Mouse (Mus musculus): ENCODE measurements around the gene Map2k5.

Gene Map2k5

DNA sequence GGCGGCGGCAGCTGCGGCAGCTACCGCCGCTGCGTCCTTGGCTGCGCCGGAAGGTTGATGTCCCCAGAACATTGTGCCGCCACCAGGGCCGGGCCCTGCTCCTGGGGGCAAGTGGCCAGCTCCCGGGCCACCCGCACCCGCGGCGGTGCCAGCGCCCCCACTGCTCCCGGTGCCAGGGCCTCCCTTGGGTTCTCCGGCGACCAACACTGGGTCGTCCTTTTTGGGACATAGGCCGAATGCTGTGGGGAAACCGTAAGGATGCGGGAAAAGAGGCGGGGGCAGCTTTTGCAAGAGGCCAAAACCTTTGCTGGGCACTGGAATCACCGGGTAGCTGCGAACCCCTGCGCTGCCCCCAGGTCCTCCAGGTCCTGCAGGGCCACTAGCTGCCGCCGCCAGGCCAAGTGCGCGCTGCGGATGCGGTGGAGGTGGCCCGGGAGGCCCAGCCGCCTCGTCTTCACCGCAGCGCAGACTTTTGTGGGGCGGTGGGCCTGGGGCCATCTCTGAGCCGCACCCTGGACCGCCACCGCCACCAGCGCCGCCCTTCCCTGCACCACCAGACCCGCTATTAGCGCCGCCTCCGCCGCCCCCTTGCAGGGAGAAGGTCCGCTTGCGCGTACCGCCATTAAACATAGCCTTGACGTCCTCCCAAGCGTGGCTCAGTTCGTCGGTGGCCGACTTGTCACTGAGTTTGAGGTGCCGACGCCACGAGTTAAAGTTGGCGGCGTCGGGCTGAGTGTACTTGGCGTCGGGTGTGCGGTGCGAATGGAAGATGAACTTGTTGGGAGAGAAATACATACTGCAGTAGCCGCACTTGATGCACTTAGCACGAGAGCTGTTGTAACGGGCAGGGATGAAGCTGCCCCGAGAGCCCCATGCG, 232.2 kb downstream of the Map2k5 start:
- no peak for DNase-seq (ENCODE audit: low spot score)

DNA sequence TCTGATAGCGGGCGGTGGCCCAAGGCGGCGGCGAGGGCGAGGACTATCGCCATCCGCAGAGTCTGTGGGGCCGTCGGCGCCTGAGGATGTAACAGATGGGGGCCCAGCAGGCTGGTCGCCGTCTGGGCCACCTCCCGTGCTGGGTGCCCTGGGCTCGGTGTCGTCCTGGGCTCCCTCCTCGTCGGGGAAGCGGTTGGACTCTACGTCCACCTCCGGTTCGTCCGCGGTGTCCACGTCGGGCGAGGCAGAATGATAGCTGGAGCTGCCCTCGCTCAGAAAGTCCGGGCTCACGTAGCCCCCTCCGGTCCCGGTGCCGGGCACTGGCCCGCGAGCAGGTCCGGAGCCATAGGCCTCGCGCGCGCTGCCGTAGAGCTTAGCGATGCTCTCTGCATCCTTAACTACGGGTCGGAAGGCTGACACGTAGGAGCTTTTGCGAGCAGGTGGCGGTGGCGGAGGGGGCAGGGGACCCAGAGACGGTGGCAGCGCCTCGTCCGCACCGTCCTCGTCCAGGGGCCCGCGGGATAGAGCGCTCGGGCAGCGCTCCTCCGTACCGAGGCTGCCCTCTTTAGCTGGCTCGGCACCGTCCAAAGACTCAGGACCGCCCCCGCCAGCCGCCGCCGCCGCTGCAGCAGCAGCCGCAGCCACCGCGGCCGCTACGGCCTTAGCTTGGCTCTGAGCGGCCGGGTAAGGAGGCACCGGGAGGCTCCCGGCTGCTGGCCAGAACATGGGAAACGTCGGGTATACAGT, 233.0 kb downstream of the Map2k5 start:
- no peak for DNase-seq (ENCODE audit: low spot score)

- no peak for DNase-seq (ENCODE audit: low spot score)
Observed at GRCm38 (mm10) chr9:63143641-63144501, 233.8 kb downstream of the Map2k5 start.

GRCm38 (mm10) chr9:63143227-63143626, 234.5 kb downstream of the Map2k5 start:
- no peak for DNase-seq (ENCODE audit: low spot score)

- DNase-seq (ENCODE audit: low spot score), result no peak
Observed at GRCm38 (mm10) chr9:63142335-63143036, 235.2 kb downstream of the Map2k5 start.

GRCm38 (mm10) chr9:63141641-63142334, 235.9 kb downstream of the Map2k5 start:
- no peak for DNase-seq (ENCODE audit: low spot score)

GRCm38 (mm10) chr9:63140211-63140610, 237.5 kb downstream of the Map2k5 start:
- no peak for DNase-seq (ENCODE audit: low spot score)

DNA sequence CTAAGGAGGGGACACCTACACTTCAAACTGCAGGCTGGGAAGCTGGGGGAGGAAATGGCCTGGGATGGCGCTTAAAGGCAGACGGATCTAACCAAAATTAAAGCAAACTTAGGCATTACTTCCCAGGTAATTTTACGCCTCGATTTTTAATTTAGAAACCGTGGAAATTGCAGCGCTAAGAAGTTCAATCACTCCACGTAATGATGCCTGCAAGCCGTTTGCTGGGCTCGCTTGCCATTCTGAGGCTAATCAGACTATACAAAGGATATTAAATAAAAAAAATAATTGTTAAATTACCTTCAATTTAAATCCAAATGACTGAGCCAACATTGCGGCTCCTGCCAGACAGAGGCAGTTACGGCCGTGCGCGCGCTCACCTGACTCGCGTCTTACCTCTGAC, 238.0 kb downstream of the Map2k5 start:
- no peak for DNase-seq (ENCODE audit: low spot score)

GRCm38 (mm10) chr9:63138481-63138967, 239.2 kb downstream of the Map2k5 start:
- DNase-seq (ENCODE audit: low spot score), result no peak

DNA sequence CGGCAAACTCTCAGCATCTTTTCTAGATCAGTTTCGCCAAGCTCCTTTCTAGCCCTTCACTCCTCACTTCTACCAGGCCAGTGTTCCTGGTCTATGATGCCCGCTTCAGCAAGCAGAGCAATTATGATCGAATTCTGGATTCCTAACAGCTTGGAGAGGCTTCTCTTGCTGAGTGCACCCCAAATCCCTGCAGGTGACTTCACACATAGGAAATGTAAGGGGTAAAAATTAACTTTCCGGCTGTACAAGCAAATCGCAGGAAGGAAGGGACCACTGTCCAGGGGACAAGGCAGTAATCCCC, 240.1 kb downstream of the Map2k5 start:
- DNase-seq (ENCODE audit: low spot score), result no peak

DNA sequence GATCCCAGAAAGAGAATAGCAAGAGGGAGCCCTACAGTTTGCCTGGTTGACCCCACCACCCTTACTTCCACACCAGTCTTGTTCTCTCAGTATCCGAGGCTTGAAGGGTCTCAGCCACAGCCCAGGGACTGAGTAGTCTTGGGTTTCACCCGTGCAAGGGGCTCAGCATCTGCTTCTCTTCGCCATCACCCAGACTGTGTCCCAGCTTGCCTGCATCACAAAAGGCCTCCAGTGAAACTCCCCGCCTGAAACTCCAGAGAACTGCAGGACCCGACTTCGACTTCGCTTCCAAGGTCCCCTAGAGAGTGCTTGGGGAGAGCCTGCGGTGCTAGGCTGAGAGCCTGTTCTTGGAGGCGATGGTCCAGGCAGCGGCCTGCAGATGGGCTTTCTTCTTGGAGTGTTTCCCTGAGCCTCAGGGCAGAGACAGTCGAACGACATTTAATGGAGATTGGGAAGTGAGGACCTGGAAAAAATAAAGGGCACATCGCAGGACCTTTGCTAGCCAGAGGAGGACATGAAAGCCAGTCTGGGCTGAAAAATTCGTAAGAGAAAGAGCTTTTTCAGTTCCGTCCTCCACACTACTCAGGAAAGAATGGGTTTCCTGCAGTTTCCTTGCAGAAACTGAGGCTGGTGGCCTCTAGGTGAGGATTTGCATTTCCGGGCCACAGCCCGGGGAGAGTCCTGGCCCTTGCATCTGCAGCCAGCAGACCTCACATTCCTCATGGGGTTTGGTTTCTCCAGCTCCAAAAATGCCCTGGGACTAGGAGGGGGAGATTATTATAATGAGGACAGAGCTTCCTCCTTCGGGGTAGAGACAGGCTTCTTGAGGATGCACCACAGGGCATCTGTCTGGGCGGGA, 240.7 kb downstream of the Map2k5 start:
- no peak for DNase-seq (ENCODE audit: low spot score)

DNA sequence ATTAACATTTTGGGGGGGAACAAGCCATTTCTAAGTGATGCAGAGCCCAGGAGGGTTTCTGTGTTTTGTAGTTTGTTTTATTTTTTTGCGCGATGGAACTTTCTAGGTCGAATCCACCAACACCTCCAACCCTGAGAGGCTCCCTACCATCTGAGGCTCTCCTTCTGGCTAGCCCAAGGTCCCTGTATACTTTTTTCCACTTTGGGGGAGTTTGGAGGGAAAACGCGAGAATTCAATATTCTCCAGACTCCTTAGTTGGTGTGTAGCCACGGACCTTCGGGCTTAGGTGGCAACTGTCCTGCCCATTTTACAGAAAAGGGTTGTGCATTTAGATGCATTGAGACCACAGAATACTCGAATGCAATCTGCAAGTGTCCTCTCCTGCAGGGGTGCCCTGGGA, 241.5 kb downstream of the Map2k5 start:
- DNase-seq (ENCODE audit: low spot score), result no peak

GRCm38 (mm10) chr9:63135801-63136200, 241.9 kb downstream of the Map2k5 start:
- DNase-seq (ENCODE audit: low spot score), result no peak

- no peak for DNase-seq (ENCODE audit: low spot score)
Observed at GRCm38 (mm10) chr9:63135356-63135755, 242.3 kb downstream of the Map2k5 start.

- DNase-seq (ENCODE audit: low spot score), result no peak
Observed at GRCm38 (mm10) chr9:63133659-63134058, 244.0 kb downstream of the Map2k5 start.

DNA sequence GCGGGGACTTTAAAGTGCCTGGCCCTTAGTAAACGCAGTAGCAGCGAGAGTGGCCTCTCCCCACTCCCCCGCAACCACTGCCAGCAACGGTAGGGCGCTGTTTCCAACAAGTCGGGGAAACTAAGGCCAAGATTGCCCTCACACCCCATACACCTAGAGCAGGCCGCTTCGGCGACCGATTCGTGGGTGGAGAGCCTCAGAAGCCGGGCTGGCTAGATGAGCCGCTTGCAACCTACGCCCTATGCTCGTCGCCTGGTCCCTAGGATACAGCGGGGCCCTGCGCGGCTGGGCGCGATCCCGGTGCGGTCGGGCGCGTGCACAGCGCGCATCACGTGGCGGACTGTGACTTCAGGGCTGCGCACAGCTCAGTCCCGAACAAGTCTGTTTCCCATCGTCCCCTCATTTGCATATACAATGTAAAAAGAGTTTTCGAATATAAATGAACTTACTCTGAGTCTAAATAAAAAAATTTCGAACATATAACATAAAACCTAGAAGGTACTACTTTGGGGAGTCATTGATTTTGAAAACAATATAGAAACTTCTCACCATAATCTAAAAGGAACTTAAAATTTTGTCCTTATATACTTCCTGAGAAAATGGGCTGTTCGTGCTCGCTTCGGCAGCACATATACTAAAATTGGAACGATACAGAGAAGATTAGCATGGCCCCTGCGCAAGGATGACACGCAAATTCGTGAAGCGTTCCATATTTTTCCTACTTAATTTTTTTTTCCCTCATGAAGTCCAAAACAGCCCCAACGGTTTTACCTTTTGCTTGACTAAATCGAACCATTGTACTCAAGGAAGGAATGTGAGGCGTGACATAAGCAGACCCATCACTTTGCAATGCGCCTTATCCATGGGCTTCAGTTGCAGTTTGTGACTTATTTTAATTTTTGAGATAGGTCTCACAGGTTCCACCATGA, 244.8 kb downstream of the Map2k5 start:
- DNase-seq (ENCODE audit: low spot score), result peak; percentile 90

DNA sequence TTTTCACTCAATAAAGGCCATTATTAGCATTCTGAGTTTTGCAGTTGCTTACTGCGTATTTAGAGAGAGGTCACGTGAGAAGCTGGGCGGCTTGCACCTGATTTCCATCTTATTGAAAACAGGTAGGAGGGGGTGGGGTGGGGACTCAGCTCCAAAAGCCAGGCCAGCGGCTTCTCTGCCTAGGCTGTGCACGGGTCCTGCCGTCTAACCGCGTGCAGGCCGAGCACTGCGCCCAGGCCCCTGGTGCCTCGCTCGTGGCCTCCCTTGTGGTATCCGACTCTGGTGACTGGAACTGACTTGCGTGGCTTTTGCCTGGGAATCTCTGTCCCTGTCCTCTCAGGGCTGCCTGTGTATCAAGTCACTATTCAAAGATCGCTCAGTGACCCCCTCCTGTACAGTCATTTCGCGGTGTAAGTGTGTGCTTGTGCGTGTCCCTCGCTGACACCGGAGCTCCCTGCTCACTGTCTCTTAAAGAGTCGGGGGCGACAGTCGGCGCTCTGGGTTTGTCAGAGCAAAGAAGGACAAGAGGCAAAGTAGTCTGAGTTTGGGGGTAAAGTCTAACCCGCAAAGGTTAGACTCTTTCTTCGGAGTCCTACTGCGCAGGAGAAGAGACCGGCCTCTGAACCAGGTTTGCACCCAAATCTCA, 245.6 kb downstream of the Map2k5 start:
- no peak for DNase-seq (ENCODE audit: low spot score)

- DNase-seq (ENCODE audit: low spot score), result no peak
Observed at GRCm38 (mm10) chr9:63129641-63130041, 248.1 kb downstream of the Map2k5 start.

DNA sequence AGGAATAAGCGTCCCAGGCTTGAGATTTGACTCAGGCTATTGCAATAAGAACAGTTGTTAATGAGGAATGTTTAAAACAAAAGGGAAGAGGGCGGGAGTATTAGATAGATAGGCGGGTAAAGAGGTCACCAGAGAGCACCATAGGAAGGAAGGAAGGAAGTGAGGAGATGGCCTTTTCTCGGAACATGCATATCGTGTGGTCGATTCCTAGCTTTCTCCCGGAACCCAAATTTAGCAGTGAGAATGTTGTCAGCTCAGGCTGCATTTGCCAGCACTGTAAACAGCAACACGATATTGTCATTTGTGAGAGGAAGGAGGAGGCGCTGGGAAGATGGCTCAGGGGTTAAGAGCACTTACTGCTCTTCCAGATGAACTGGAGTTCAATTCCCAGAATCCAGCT, 253.2 kb downstream of the Map2k5 start:
- DNase-seq (ENCODE audit: low spot score), result no peak

Measured in layer of hippocampus, adult 9-10 months (tissue).